Mouse (Mus musculus): ENCODE data around the gene Clcf1. TPM values are rescaled to one million over a fixed set of nuclear protein-coding genes. Genes with fewer than 3 reads are reported as not detected.
A peak's percentile ranks its signal among the peaks of the same experiment; 100 is the strongest.

Clcf1 gene
- polyA plus RNA-seq, 2 experiments = 8.7 to 42.8 TPM

DNA sequence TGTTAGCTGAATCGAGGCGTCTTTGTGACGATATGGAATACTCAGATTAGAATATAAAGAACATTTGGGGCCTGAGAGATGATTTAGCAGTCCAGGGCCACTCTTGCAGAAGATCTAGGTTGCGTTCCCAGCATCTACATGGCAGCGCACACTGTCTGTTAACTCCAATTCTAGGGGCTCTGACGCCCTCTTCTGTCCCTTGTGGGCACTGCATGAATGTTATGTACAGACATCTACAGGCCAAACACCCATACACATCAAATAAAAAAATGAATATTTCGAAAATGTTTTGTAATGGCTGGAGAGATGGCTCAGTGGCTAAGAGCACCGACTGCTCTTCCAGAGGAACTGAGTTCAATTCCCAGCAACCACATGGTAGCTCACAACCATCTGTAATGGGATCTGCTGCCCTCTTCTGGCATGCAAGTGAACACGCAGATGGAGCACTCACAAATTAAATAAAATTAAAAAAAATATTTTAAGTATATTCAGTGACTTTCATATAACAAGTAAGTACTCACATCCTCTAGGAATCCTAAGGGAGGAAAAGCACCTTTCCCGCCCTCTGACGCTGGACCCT is 41.6 kb downstream of the Clcf1 start:
- no peak for DNase-seq (ENCODE audit: low spot score)
- no peaks in the 10 kb centered on the region for H3K27me3 ChIP-seq (ENCODE audit: control insufficient read depth, insufficient read depth, low read length)
- no peaks in the 10 kb centered on the region for H3K36me3 ChIP-seq (ENCODE audit: control insufficient read depth, insufficient read depth, low read length)
- no peak overlapping the region for H3K4me3 ChIP-seq (replicated peaks; ENCODE audit: low read length)
- H3K4me2 ChIP-seq (replicated peaks; ENCODE audit: low read depth, low read length, severe bottlenecking) = no peak overlapping the region
- no peak overlapping the region for H3K9ac ChIP-seq (ENCODE audit: low read depth, low read length, severe bottlenecking)
- no peak for ATAC-seq (ENCODE audit: low FRiP score, low read depth)
- no peak for TF ChIP-seq POLR2A (IDR thresholded peaks at IDR 0.05; ENCODE audit: borderline replicate concordance, extremely low read depth, insufficient read depth, insufficient read length)
- WGBS = 77% methylated on average over 11 of the region's 11 CpGs
- peaks cover 5% of the 10 kb centered on the region; the same call in 1 of the 2 replicates for H3K4me1 ChIP-seq (ENCODE audit: control insufficient read depth, insufficient read depth, low read length)
- H3K9me3 ChIP-seq (ENCODE audit: control insufficient read depth, low read length) = no peaks in the 10 kb centered on the region
- H3K27ac ChIP-seq (replicated peaks; ENCODE audit: low read depth, low read length) = no peak overlapping the region

DNA sequence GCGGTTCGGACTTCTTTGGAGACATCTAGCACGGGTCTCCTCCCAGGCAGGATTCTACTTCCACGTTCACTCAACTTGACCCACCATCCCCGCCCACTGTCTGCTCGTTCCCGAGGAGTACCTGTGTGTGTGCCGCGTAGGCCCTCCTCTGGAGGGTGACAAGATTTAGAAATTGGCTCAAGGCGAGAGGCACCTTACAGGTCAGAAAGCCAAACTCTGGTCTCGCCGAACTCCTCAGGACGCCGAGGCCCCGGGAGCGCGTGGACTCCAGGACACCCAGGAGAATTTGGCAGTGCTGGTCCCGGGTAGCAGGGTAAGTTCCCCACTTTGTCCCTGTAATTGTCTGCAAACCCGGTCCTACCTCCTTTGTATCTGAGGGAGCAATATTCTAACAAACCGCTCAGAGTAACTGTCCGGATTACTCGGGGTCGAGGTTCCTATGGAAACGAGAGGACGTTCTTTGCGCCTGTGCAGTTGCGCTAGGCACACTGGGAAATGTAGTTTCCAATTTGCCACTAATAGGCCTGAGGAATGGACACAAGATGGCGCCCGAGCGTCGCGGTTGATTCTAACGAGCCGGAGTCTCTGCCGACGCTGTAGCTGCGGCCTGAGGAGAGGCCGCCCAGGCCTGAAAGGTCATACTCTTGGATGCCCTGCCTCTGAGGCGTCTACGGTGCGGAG is 43.3 kb downstream of the Clcf1 start:
- peaks cover 5% of the 10 kb centered on the region; the same call in 1 of the 2 replicates for H3K4me1 ChIP-seq (ENCODE audit: control insufficient read depth, insufficient read depth, low read length)
- no peaks in the 10 kb centered on the region for H3K36me3 ChIP-seq (ENCODE audit: control insufficient read depth, insufficient read depth, low read length)
- TF ChIP-seq POLR2A (IDR thresholded peaks at IDR 0.05; ENCODE audit: borderline replicate concordance, extremely low read depth, insufficient read depth, insufficient read length) = peak; percentile 70; the same call in 1 of the 2 replicates
- H3K27ac ChIP-seq (replicated peaks; ENCODE audit: low read depth, low read length) = no peak overlapping the region
- H3K4me2 ChIP-seq (replicated peaks; ENCODE audit: low read depth, low read length, severe bottlenecking) = peak overlapping the region; percentile 93
- peak; percentile 93 for ATAC-seq (ENCODE audit: low FRiP score, low read depth)
- H3K4me3 ChIP-seq (replicated peaks; ENCODE audit: low read length) = peak overlapping the region; percentile 65
- no peaks in the 10 kb centered on the region for H3K27me3 ChIP-seq (ENCODE audit: control insufficient read depth, insufficient read depth, low read length)
- peak overlapping the region; percentile 69 for H3K9ac ChIP-seq (ENCODE audit: low read depth, low read length, severe bottlenecking)
- no peaks in the 10 kb centered on the region for H3K9me3 ChIP-seq (ENCODE audit: control insufficient read depth, low read length)
- WGBS = 2% methylated on average over 41 of the region's 41 CpGs
- peak; percentile 99 for DNase-seq (ENCODE audit: low spot score)

DNA sequence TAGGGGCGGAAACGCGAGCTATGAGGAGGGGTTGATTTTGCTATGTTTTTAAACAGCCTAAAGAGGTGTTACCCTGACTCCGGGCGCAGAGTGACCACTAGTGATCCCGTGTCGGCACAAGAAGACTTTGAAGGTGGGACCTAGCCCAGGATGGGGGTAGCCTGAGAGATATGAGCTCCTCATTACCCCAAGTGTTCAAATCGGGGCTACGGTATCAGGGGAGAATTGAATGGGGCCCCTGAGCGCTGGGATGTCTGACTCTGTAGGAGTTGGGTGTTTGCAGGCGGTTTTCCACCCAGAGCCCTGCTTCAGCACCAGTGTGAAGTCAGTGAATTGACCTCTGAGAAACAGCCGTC is 43.8 kb downstream of the Clcf1 start:
- Histone ChIP-seq H3K4me3 (replicated peaks; ENCODE audit: low read length) (peak overlapping the region; percentile 65), H3K4me2 (replicated peaks; ENCODE audit: low read depth, low read length, severe bottlenecking) (peak overlapping the region; percentile 93), H3K27me3 (ENCODE audit: control insufficient read depth, insufficient read depth, low read length) (no peaks in the 10 kb centered on the region), H3K4me1 (ENCODE audit: control insufficient read depth, insufficient read depth, low read length) (peaks cover 5% of the 10 kb centered on the region; the same call in 1 of the 2 replicates), H3K9ac (ENCODE audit: low read depth, low read length, severe bottlenecking) (peak overlapping the region; percentile 69), H3K9me3 (ENCODE audit: control insufficient read depth, low read length) (no peaks in the 10 kb centered on the region), H3K27ac (replicated peaks; ENCODE audit: low read depth, low read length) (no peak overlapping the region), H3K36me3 (ENCODE audit: control insufficient read depth, insufficient read depth, low read length) (no peaks in the 10 kb centered on the region)
- no peak for TF ChIP-seq POLR2A (IDR thresholded peaks at IDR 0.05; ENCODE audit: borderline replicate concordance, extremely low read depth, insufficient read depth, insufficient read length)
- ATAC-seq (ENCODE audit: low FRiP score, low read depth) (no peak; the same call in 1 of the 2 replicates), DNase-seq (ENCODE audit: low spot score) (no peak)
- WGBS = 18% methylated on average over 12 of the region's 12 CpGs

- no peak overlapping the region for H3K4me3 ChIP-seq (replicated peaks; ENCODE audit: low read length)
- H3K4me1 ChIP-seq (ENCODE audit: control insufficient read depth, insufficient read depth, low read length) = peaks cover 5% of the 10 kb centered on the region; the same call in 1 of the 2 replicates
- no peak for TF ChIP-seq POLR2A (IDR thresholded peaks at IDR 0.05; ENCODE audit: borderline replicate concordance, extremely low read depth, insufficient read depth, insufficient read length)
- no peaks in the 10 kb centered on the region for H3K9me3 ChIP-seq (ENCODE audit: control insufficient read depth, low read length)
- no peak overlapping the region for H3K27ac ChIP-seq (replicated peaks; ENCODE audit: low read depth, low read length)
- no peak overlapping the region for H3K9ac ChIP-seq (ENCODE audit: low read depth, low read length, severe bottlenecking)
- DNase-seq (ENCODE audit: low spot score) (no peak), ATAC-seq (ENCODE audit: low FRiP score, low read depth) (no peak)
- H3K4me2 ChIP-seq (replicated peaks; ENCODE audit: low read depth, low read length, severe bottlenecking) = no peak overlapping the region
- H3K36me3 ChIP-seq (ENCODE audit: control insufficient read depth, insufficient read depth, low read length) = peaks cover 8% of the 10 kb centered on the region; the same call in 1 of the 2 replicates
- 61% methylated on average over 8 of the region's 8 CpGs for WGBS
- no peaks in the 10 kb centered on the region for H3K27me3 ChIP-seq (ENCODE audit: control insufficient read depth, insufficient read depth, low read length)
Observed at GRCm38 (mm10) chr19:4261038-4261698, 47.1 kb downstream of the Clcf1 start.

DNA sequence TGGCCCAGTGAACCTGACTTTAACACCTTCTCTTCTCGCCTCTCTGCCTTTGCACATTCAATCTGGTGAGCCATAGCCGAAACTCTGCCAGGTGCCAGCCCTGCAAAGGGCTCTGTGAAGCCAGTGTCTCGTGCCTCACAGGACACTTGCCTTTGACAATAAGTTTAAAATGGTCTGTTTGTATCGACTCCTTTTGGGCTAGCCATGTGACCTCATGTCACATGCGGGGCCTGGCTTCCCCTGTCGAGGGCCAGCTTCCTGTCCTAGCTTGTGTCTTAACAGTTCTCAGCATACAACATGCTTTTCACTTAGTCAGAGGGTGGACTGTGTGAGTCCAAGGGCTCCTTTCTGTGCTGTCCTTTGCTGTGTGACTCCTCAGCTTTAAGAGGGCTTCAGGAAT is 48.7 kb downstream of the Clcf1 start:
- 70% methylated on average over 6 of the region's 6 CpGs for WGBS
- TF ChIP-seq POLR2A (IDR thresholded peaks at IDR 0.05; ENCODE audit: borderline replicate concordance, extremely low read depth, insufficient read depth, insufficient read length) = no peak
- Histone ChIP-seq H3K4me2 (replicated peaks; ENCODE audit: low read depth, low read length, severe bottlenecking) (no peak overlapping the region), H3K9ac (ENCODE audit: low read depth, low read length, severe bottlenecking) (no peak overlapping the region), H3K36me3 (ENCODE audit: control insufficient read depth, insufficient read depth, low read length) (peaks cover 8% of the 10 kb centered on the region; the same call in 1 of the 2 replicates), H3K27me3 (ENCODE audit: control insufficient read depth, insufficient read depth, low read length) (no peaks in the 10 kb centered on the region), H3K9me3 (ENCODE audit: control insufficient read depth, low read length) (no peaks in the 10 kb centered on the region), H3K27ac (replicated peaks; ENCODE audit: low read depth, low read length) (no peak overlapping the region), H3K4me3 (replicated peaks; ENCODE audit: low read length) (no peak overlapping the region), H3K4me1 (ENCODE audit: control insufficient read depth, insufficient read depth, low read length) (0 out of 2 replicates have a peak, but pooled peaks cover 2% of the 10 kb centered on the region)
- ATAC-seq (ENCODE audit: low FRiP score, low read depth) = no peak
- DNase-seq (ENCODE audit: low spot score) = no peak

Data from limb, embryonic 14.5 days (tissue).